Mouse (Mus musculus) adrenal gland, postnatal 10 days (tissue): ENCODE results near the gene Lzts2. TPM values are rescaled to one million over a fixed set of nuclear protein-coding genes. Genes with fewer than 3 reads are reported as not detected.
"Not testable (repeated sequence)": the region's sequence is repeated elsewhere in the genome, so short reads cannot be mapped to it uniquely, and the experiment has no call there.

ENCODE experiments used
- DNase-seq: peaks from one replicate; pipeline ENCODE4 v3.0.0; 2021; ENCODE audit warnings: mixed read lengths
- total RNA-seq, 2 experiments: library from RNA; stranded (reverse); gene quantifications; 2 replicates each; pipeline ENCODE4 v1.2.3; 2021

Gene Lzts2
- total RNA-seq, 2 experiments from 2014 or later: 63.1 to 77.8 TPM

DNA sequence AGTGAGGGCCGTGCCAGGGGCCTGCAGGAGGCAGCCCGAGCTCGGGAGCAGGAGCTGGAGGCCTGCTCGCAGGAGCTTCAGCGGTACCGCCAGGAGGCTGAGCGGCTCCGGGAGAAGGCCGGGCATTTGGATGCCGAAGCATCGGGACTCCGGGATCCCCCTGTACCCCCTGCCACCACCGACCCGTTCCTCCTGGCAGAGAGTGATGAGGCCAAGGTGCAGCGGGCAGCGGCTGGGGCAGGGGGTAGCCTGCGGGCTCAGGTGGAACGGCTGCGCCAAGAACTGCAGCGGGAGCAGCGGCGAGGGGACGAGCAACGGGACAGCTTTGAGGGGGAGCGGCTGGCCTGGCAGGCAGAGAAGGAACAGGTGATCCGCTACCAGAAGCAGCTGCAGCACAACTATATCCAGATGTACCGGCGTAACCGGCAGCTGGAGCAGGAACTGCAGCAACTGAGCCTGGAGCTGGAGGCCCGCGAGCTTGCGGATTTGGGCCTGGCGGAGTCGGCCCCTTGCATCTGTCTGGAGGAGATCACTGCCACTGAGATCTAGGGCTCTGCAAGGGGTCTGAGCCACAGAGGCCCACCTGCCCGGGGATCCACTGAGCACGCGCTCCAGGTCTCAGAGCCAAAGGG lies 11.8 kb downstream of the Lzts2 start:
- DNase-seq: peak; percentile 3

DNA sequence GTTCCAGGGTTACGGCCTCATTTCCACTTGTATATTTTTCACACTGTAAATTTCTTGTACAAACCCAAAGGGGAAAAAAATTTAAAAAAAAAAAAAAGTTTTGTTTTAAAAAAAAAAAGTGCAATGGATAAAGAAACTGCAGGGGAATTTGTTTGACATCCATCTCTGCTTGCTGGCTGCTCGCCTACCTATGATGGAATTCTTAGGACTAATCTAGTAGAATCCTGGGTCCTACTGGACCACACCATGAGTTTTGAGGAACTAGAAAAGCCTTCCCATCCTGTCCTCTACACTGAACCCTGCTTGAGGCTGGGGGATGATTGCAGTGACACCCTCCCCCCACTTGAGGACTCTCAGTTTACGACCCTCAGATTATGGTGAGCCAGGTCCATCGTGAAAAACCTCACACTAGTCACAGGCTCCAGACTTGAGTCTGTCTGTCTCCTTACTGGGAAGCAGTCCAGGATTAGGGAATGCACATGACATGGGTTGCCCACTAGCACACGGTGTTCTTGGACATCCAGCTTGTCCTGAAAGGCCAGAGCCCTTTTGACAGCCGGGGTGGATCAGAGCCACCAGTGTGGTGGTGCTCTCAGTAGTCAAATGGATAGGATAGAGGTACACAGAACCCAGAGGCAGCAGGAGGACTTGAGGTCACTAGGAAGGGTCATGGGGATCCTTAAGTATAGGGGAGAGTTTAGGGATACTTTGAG lies 12.9 kb downstream of the Lzts2 start:
- DNase-seq: peak; percentile 6

DNA sequence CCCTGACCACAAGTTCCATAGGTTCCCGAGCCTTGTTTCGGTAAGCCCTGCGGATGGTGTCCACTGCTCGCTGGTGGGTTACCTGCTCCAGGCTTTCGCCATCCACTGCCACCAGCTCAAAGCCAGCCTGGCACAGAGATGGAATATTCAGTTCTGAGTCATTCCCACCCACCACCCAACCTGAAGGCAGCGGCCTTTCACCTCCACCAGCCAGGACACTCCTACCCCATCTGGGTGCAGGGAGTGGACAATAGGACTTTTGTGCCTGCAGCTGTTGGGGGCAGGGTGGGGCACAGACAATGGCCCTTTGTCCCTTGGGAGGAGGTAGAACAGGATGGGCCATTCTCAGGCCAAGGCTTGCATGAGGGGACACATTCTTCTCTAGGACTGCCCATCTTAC lies 13.6 kb downstream of the Lzts2 start:
- no peak for DNase-seq

DNA sequence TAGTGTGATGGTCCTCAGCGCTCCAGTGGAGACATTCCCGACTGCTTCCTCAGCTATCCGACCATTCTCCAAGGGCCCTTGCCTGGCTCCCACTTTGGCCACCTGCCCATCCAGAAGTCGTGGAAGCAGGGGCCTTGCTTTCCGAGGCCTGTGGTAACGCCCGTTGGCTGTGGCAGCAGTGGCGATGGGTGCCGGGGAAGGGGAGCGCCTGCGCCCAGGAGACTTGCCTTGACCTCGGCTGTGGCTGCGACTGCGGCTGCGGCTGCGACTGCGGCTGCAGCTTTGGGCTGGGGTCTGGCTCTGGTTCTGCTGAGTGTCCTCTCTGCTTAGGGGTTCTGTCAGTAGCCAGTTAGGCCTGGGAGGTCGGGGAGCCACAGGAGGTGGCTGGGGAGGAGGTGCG lies 14.5 kb downstream of the Lzts2 start:
- DNase-seq: no peak

DNA sequence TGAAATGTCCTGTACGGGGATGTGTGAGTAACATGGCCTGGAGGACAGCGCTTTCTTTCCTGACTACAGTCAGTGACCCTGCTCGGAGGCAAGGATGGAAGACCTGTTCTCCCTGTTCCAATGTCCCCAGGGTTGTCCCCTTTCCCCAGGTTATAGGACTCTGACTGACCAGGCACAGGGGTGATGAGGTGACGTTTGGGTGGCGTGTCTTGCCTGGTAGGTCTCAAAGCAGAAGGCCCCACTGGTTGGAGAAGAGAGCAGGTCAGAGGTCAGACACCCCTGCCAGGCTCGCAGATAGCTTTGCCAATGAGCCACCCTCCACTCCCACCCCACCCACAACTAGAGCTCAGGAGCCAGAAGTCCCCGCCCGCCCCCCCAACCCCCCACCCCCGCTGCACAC lies 15.4 kb downstream of the Lzts2 start:
- DNase-seq: no peak

DNA sequence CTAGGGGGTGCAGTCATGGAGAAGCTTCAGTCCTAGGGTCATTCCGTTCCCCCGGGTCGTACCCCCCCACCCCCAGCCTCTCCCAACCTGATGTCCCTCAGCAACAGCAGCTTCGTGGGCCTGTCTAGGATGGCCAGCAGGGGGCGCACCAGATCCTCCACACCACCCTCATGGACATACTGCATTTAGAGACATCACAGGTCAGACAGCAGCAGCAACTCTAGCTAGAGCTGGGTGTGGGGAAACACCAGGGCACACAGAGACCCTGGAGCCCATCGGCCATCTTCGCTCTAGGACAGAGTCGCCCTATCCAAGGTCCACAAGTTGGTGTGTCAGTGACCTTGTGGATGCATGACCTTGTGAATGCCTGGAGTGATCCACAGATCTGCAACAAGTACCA lies 15.9 kb downstream of the Lzts2 start:
- peak; percentile 80 for DNase-seq

DNA sequence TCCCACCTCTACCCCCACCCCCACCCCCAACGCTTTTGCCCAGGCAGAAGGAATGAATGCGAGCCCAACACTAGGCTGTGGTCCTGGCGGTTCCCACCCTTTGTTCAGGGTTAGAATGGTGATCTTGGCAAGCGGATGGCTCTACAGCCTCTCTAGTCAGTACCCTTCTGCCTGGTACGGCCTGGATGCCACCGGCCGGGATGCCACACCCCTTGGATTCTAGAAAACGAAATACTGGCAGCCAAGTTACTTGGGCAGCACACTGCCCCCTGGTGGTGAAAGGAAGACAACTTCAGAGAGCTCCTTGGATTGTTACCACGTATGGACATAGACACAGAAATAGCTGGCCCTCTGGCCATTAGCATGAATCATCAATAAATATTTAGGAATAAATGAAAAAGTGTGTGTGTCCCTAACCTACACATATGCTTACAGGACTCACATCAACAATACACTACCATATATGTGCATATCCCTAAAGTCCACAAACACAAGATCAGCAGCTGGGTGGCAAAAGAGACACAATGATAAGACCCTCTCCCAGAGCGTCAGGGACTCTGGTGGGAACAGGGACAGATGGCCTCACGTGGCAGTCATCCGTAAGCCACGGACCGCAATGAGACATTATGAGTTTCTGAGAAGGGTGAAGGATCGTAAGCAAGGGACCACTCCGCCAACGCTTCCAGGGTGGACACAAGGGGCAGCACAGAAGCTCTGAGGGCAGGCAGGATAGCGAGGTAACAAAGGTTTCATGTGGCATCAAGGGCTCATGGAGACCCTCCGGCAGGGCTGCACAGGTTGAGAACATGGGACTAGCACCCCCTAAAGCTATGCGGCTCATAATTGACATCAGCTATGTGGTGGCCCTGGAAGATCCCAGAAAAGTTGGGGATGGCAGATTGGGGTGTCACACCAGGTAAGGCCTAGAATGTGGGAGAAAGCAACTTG lies 16.8 kb downstream of the Lzts2 start:
- DNase-seq: peak; percentile 89

DNA sequence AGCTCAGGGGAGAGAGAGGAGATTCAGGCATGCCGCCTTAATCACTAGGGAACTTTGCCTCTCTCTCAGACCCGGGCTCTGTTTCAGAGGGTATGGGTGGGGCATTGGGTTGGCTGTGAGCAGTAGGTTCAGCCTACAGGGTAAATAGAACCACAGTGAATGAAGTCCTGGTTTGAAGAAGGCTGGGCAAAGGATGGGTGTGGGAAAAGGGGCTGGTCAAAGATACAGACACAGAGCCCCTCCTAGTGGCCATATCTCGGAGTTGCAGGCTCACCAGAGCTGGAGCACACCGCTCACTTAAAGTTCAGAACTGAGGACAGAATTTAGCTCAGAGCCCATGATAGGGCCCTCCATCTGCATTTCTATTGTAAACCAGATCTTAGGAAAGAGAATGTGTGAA lies 17.6 kb downstream of the Lzts2 start:
- DNase-seq: peak; percentile 85

DNA sequence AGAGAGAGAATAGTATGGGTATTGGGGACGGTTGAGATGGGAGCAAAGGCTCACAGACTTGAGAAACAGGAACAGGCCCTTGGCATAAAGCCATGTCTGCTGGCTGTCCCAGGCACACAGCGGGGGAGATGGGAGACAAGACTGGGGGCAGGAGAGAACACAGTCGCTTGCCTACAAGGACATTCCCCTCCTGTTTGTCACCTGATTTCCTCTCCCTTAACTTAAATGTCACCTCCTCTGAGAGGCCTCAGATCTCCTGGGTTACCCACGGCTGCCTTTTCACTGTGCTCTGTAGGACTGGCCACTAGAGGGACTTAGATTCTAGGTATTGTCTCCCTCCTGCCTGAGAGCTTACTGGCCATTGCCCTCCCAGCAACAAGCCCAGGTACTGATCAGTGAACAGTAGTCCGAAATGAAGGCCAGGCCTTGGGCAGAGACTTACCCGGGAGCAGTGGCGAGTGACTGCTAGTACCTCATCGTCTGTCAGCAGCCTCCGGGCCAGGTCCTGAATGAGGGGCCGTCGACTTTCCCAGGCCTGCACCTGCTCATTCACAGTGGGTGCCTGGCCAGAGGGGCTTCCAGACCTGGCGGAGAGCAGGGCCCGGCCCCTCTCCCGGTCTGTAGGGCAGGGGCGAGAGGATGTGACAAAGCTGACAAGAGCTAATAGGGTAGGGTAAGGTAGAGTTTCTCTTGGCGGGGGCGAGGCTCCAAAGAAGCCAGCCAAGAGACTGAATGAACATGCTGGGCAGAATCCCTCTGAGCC lies 18.5 kb downstream of the Lzts2 start:
- peak; percentile 49 for DNase-seq

DNA sequence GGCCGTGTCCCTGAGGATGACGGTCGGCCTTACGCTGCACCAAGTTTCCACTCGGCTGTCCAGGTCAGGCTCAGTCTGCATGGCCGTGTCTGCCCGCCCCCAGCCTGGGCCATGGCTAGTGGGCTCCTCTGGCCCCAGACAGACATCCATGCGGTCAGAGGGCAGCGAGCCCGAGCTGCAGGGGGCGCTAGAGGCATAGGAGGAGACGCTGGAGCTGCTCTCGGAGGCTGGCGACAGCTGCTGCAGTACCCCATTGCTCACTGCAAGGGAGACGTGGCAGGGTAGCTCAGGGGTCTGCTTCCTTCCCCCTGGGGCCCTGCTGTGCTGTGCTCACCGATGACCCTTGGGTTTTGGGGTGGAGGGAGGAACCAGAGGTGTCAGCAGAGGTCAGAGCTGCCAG lies 22.7 kb downstream of the Lzts2 start:
- DNase-seq: peak; percentile 85

DNA sequence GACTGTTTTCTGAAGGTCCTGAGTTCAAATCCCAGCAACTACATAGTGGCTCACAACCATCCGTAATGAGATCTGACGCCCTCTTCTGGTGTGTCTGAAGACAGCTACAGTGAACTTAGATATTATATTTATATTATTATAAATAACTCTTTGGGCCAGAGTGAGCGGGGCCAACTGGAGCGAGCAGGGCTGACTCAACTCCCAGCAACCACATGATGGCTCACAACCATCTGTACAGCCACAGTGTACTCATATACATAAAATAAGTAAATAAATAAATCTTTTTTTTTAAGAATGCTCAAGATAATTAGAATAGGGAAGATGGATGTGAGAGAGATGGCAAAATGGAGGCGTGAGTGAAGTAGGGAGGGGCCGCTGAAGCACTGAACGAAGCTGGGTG lies 24.0 kb downstream of the Lzts2 start:
- DNase-seq: not testable (repeated sequence)

DNA sequence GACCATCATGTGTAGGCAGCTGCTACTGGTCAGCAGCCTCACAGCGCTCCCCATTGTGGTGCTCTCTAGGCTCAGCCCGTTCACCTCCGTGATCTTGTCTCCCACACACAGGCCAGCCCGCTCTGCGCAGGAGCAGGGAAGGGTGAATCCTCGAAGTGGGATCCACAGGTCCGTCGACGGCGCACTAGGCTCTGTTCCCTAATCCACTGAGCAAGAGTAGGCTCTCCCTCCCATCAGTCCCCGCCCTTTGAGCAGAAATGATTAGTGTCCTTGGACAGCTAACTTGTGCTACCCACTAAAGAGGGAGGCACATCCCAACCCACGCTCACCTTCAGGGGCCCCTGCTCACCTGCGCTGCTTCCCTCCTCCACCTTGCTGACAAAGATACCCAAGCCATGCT lies 26.0 kb downstream of the Lzts2 start:
- no peak for DNase-seq

DNA sequence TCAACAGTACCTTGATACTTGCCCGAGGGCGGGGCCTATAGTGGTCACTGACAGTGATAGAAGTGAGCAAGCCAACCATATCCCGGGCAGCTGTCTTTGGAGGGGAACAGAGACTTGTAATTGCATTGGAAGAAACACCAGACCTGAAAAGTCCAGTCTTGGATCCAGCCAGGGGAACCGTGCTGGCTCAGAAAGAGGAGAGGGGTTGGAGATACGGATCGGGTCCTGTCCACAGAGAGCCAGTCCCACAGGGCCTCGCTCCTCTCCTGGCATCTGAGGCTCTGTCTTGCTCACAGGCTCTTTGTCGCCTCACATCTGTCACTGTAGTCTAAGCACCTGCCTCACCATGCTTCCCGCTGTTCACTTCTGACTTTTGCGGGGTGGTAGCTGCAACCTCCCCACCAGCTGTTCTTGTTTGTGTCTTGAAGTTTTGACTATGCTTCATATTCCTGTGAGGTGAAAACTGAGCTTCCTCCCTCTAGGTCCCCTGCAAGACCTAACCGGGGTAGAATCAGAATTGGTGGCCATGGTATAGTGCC lies 30.2 kb downstream of the Lzts2 start:
- no peak for DNase-seq

DNA sequence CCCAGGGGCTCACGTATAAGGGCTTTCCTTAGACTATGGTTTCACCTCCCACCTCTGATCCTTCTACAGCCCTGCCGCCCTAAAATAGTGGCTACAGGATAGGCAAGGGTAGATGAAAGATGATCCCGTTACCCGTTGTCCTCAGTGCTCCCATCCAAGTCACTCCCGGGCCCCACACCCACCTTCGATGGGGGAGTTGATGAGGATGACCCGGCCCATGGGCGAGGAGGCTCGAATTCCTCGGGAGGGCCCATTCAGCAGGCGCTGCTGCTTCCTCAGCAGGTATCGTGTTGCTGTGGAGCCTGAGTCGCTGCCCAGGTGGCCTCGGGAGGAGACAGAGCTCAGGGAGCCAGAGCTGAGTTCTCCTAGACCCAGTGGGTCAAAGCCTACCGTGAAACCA lies 31.0 kb downstream of the Lzts2 start:
- no peak for DNase-seq

DNA sequence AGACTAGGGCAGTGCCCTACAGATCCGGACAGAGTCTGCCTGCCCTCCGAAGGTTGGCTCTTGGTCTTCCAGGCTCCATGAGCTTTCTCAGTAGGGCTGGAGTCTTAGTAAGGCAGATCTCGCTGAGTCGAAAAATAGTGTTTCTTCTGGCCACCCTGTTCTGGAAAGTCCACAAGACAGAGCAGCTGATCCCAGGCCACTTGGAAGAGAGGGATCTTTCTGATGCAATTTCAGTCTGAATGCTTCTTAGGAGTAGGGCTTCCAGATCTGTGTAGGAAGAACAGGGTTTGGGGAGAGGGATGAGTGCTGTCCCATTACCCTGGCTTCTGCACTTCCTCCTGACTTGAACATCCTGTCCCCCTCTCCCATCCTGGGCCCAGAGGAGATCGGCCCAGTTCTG lies 31.4 kb downstream of the Lzts2 start, which contains the start of gene Pdzd7:
Gene Pdzd7 (minus strand): TSS at position 67 of the 400 bp plus-strand sequence.
- no peak for DNase-seq

DNA sequence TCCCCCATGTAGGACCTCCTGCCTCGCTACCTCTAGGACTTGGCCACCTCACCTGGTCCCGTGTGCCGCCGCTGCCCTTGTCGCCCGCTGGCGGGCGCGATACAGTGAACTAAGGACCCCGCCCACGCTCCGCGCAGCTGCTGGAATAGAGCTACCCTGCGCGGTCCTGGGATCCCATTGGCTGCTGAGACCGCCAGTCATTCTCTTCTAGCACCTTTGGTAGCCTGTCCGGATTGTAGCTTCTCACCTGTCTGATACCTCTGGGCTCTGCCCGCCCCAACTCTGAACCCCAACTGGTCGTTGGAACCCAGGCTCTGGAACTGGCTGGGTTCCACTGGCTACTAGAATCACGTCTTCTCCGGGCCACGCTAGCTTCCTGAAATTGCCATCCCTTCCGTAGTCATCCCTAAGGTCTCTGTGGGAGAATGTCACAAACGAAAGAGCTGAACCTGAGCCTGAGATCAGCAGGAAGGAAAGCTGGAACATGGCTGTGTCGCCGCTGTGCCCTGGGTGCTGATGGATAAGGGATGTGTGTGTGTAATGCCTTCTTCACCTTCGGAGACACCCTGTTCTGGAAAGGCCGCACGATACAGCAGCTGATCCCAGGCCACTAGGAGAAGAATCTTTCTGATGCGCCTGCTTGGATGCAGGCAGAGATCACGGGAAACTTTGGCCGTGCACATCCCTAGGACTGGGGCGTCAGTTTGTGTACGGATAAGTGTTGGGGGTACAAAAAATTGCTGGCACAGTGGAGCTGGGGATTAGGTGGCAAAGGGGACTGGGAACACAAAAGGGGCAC lies 32.5 kb downstream of the Lzts2 start:
- DNase-seq: peak; percentile 87

DNA sequence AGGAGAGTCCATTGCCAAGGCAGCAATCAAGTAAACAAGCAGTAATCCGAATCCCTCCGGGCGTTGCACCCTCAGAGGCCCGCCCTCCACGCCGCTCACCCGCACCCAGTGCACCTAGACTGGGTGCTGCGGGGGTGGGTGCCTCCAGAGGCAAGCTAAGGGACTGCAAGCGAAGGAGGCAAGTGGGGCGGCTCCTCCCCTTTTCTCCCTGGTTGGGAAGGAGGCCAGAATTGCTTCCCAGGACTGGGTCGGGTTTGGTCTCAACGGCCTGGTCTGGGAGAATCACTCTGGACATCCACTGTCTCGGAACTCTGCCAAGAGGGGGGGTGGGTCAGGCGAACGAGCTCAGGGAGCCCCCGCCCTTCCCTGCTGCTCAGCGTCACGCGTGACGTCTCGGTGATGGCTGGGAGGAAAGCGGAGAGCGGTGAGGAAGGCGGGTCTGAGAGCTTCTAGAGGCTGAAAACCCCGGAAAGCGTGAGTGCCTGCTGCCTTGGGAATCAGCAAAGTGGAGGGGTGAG lies 33.3 kb downstream of the Lzts2 start, which contains the start of gene Sfxn3:
Gene Sfxn3 (plus strand): TSS at position 87 of the 518 bp plus-strand sequence.
- peak; percentile 96 for DNase-seq

DNA sequence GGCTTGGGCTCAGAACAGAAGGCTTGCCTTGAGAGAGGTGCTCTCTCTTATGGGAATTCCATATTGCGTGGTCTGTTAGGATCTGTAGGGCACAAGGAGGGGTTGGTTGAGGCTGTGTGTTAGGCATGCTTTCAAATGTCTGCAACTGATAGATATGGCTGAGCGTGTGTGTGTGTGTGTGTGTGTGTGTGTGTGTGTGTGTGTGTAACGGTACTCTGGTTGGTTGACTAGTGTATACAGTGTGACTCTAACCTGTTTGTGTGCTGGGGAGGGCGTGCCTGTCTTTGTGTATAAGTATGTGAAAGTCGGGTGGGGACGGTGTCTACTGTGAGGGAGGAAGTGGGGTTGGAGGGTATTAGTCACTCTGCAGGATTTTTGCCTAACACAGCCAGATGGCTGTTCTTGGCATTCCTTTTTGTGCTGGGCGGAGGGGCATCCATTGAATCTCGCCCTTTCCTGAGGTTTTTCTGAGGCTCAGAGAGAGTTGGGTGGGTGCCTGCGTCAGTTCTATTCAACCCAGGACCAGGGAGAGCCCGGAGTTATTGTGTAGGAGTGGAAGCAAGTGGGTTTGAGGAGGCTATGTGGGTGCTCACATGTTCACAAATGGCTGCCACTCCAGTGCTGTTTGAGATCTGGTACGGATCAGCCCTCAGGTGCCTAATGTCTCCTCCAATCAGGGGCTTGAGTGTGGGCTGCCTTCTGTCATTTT lies 33.9 kb downstream of the Lzts2 start:
- peak; percentile 62 for DNase-seq

DNA sequence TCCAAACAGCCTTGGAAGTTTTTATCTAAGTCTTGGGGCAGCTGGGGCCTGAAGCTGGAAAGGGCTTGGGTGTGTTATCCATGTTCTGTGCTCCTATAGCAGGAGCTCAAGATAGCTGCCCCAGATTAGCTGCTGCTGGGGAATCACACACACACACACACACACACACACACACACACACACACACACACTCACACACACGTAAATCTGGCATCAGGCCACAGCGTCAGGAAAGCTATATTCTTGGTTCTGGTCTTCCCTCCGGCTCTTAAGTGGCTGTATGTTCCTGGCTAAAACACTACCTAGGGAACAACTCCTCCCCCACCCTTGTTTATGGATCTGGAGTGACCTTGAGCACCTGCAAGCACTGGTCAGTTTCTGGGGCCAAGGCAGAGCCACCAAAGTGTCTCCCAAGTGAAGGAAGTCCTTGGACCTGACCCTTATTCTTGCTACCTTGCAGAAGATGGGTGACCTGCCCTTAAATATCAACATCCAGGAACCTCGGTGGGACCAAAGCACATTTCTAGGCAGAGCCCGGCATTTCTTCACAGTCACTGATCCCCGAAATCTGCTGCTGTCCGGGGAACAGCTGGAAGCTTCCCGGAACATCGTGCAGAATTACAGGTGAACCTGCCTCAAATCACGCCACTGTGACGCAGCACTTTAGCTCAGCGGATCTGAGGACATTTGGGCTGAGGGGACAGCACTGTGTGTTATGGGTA lies 34.6 kb downstream of the Lzts2 start:
- no peak for DNase-seq
